Mouse (Mus musculus): ENCODE data around the gene Rsf1.

DNA sequence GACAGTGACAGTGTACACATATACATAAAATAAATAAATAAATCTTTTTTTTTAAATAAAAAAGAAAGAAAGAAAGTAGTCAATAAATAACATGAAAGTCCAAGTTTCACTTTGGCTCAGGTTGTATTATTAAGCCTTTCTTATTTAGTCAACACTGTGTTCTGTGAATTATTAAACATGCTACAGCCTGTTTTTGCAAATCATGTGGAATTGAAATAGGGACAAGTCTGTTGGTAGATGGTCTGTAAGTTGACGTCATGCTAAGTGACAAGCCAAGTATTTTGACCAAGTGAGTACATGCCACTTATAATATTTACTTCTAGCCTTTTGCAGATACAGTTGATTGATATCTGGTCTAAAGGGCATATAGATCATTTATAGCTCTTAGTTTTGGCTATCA lies 43.0 kb downstream of the Rsf1 start:
- no peak for TF ChIP-seq CTCF (IDR thresholded peaks at IDR 0.05; ENCODE audit: low read depth)
- TF ChIP-seq EP300 (optimal IDR thresholded peaks at IDR 0.05), result no peak

All from stomach, postnatal 0 days (tissue).